Mouse (Mus musculus): ENCODE results near the gene Bcl2l15. TPM values are rescaled to one million over a fixed set of nuclear protein-coding genes. Genes with fewer than 3 reads are reported as not detected.
"Not testable (repeated sequence)": the region's sequence is repeated elsewhere in the genome, so short reads cannot be mapped to it uniquely, and the experiment has no call there.

Bcl2l15 gene
- polyA plus RNA-seq, 1 experiment from 2014 or later, result 1.7 TPM

- Histone ChIP-seq H3K4me3 (ENCODE audit: low read depth, low read length) (no peak overlapping the region), H3K9me3 (replicated peaks; ENCODE audit: control insufficient read depth, low read length) (no peaks in the 10 kb centered on the region), H3K27me3 (ENCODE audit: control insufficient read depth, insufficient read depth, low read depth, low read length) (no peaks in the 10 kb centered on the region), H3K9ac (ENCODE audit: low read depth, low read length) (no peak overlapping the region), H3K36me3 (ENCODE audit: control insufficient read depth, insufficient read depth) (no peaks in the 10 kb centered on the region), H3K4me2 (ENCODE audit: low read depth, low read length) (no peak overlapping the region), H3K4me1 (ENCODE audit: control insufficient read depth, low read depth, low read length) (no peaks in the 10 kb centered on the region), H3K27ac (ENCODE audit: low read length) (no peak overlapping the region)
- WGBS (ENCODE audit: insufficient replicate concordance), result 78% methylated on average over 6 of the region's 6 CpGs
- no peak for ATAC-seq (ENCODE audit: low read depth)
Observed at GRCm38 (mm10) chr3:103839711-103840110, 7.3 kb downstream of the Bcl2l15 start.

GRCm38 (mm10) chr3:103840195-103840594, 7.8 kb downstream of the Bcl2l15 start:
- H3K4me1 ChIP-seq (ENCODE audit: control insufficient read depth, low read depth, low read length); H3K4me2 ChIP-seq (ENCODE audit: low read depth, low read length); H3K9ac ChIP-seq (ENCODE audit: low read depth, low read length); H3K27ac ChIP-seq (ENCODE audit: low read length); H3K27me3 ChIP-seq (ENCODE audit: control insufficient read depth, insufficient read depth, low read depth, low read length); H3K9me3 ChIP-seq (replicated peaks; ENCODE audit: control insufficient read depth, low read length); H3K4me3 ChIP-seq (ENCODE audit: low read depth, low read length); ATAC-seq (ENCODE audit: low read depth); H3K36me3 ChIP-seq (ENCODE audit: control insufficient read depth, insufficient read depth): not testable (repeated sequence)
- 66% methylated on average over 3 of the region's 3 CpGs for WGBS (ENCODE audit: insufficient replicate concordance)

DNA sequence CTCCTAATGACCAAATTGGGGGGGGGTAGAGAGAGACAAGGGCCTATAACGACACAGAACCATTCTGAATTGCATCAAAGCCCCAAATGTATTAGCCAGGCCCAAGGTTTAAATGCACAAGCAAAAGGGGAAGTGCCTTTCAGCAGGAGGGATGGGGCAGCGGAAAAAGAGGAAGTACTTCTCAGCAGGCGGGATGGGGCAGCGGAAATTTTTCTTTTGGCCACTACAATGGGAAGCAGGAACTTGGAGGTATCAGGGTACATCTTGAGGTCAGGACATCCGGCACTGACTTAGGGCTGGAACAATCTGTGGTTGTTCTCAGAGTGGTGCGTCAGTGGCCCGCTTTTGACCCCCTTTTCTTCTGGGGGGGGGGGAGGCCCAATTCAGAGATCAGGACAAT, 8.5 kb downstream of the Bcl2l15 start:
- not testable (repeated sequence) for H3K36me3 ChIP-seq (ENCODE audit: control insufficient read depth, insufficient read depth); ATAC-seq (ENCODE audit: low read depth); H3K4me3 ChIP-seq (ENCODE audit: low read depth, low read length); H3K27me3 ChIP-seq (ENCODE audit: control insufficient read depth, insufficient read depth, low read depth, low read length); H3K9ac ChIP-seq (ENCODE audit: low read depth, low read length); H3K4me1 ChIP-seq (ENCODE audit: control insufficient read depth, low read depth, low read length); H3K4me2 ChIP-seq (ENCODE audit: low read depth, low read length); H3K27ac ChIP-seq (ENCODE audit: low read length); H3K9me3 ChIP-seq (replicated peaks; ENCODE audit: control insufficient read depth, low read length)
- WGBS (ENCODE audit: insufficient replicate concordance), result 56% methylated on average over 6 of the region's 7 CpGs

DNA sequence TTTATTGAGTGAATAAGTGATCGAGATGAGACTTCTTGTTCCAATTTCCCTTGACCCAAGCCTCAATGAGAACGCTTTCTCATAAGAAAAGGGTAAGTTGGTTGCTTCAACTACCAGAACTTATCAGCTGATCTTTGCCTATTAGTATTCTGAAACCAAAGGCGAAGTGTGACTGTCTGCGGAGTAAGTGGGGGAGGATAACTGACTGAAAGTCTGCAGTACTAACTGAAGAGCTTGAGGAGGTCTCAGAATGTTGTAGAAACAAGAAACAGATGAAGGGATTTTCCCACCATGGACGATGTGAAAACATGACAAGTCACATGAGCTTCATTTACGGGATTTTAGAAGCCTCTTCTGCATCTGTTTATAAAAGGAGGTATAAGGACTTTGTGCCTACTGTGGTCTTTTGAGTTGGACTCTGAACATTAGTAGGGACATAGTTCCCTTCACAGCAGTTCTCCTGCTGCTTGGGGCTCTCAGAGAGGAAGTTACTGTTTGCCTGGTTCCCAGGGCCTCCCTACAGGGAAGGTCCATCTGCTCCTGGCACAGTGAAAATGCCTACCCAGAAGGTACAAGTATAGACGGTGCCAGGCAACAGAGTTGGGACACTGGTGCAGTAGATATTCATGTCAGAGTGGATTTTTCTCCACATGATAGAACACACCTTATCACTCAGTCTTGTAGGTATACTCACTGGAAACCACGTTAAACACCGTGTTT, 18.4 kb downstream of the Bcl2l15 start:
- no peaks in the 10 kb centered on the region for H3K9me3 ChIP-seq (replicated peaks; ENCODE audit: control insufficient read depth, low read length)
- WGBS (ENCODE audit: insufficient replicate concordance), result 49% methylated on average over 9 of the region's 9 CpGs
- no peaks in the 10 kb centered on the region for H3K27me3 ChIP-seq (ENCODE audit: control insufficient read depth, insufficient read depth, low read depth, low read length)
- no peak overlapping the region for H3K4me2 ChIP-seq (ENCODE audit: low read depth, low read length)
- no peak overlapping the region for H3K27ac ChIP-seq (ENCODE audit: low read length)
- H3K4me3 ChIP-seq (ENCODE audit: low read depth, low read length), result no peak overlapping the region
- no peak for ATAC-seq (ENCODE audit: low read depth)
- H3K9ac ChIP-seq (ENCODE audit: low read depth, low read length), result no peak overlapping the region
- no peaks in the 10 kb centered on the region for H3K36me3 ChIP-seq (ENCODE audit: control insufficient read depth, insufficient read depth)
- H3K4me1 ChIP-seq (ENCODE audit: control insufficient read depth, low read depth, low read length), result no peaks in the 10 kb centered on the region; the same call in 1 of the 2 replicates

GRCm38 (mm10) chr3:103851481-103851880, 19.1 kb downstream of the Bcl2l15 start:
- ATAC-seq (ENCODE audit: low read depth), result no peak
- Histone ChIP-seq H3K4me2 (ENCODE audit: low read depth, low read length) (no peak overlapping the region), H3K4me1 (ENCODE audit: control insufficient read depth, low read depth, low read length) (no peaks in the 10 kb centered on the region; the same call in 1 of the 2 replicates), H3K27ac (ENCODE audit: low read length) (no peak overlapping the region), H3K27me3 (ENCODE audit: control insufficient read depth, insufficient read depth, low read depth, low read length) (no peaks in the 10 kb centered on the region), H3K9ac (ENCODE audit: low read depth, low read length) (no peak overlapping the region), H3K36me3 (ENCODE audit: control insufficient read depth, insufficient read depth) (no peaks in the 10 kb centered on the region), H3K4me3 (ENCODE audit: low read depth, low read length) (no peak overlapping the region), H3K9me3 (replicated peaks; ENCODE audit: control insufficient read depth, low read length) (no peaks in the 10 kb centered on the region)
- 78% methylated on average over 6 of the region's 6 CpGs for WGBS (ENCODE audit: insufficient replicate concordance)

DNA sequence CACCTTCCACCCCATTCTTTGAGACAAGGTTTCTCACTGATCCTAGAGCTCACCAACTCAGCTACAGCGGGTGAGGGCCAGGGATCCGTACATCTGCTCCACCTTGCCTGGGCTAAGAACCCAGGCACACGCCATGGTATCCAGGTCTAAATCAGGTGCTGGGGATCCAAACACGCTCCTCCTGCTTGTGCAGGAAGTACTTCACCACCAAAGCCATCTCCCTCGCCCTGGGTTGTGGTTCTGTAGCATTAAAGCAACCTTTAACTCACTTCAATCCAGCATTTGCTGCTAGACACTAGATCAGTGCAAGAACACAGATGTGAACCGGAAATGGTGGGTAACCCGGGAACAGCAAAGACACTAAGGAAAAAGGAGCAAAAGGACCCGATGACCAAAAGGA, 19.5 kb downstream of the Bcl2l15 start:
- no peaks in the 10 kb centered on the region for H3K36me3 ChIP-seq (ENCODE audit: control insufficient read depth, insufficient read depth)
- H3K4me2 ChIP-seq (ENCODE audit: low read depth, low read length), result no peak overlapping the region
- no peaks in the 10 kb centered on the region for H3K9me3 ChIP-seq (replicated peaks; ENCODE audit: control insufficient read depth, low read length)
- no peak for ATAC-seq (ENCODE audit: low read depth)
- H3K27me3 ChIP-seq (ENCODE audit: control insufficient read depth, insufficient read depth, low read depth, low read length), result no peaks in the 10 kb centered on the region
- H3K27ac ChIP-seq (ENCODE audit: low read length), result no peak overlapping the region
- H3K4me3 ChIP-seq (ENCODE audit: low read depth, low read length), result no peak overlapping the region
- no peaks in the 10 kb centered on the region; the same call in 1 of the 2 replicates for H3K4me1 ChIP-seq (ENCODE audit: control insufficient read depth, low read depth, low read length)
- WGBS (ENCODE audit: insufficient replicate concordance), result 70% methylated on average over 8 of the region's 8 CpGs
- H3K9ac ChIP-seq (ENCODE audit: low read depth, low read length), result no peak overlapping the region

DNA sequence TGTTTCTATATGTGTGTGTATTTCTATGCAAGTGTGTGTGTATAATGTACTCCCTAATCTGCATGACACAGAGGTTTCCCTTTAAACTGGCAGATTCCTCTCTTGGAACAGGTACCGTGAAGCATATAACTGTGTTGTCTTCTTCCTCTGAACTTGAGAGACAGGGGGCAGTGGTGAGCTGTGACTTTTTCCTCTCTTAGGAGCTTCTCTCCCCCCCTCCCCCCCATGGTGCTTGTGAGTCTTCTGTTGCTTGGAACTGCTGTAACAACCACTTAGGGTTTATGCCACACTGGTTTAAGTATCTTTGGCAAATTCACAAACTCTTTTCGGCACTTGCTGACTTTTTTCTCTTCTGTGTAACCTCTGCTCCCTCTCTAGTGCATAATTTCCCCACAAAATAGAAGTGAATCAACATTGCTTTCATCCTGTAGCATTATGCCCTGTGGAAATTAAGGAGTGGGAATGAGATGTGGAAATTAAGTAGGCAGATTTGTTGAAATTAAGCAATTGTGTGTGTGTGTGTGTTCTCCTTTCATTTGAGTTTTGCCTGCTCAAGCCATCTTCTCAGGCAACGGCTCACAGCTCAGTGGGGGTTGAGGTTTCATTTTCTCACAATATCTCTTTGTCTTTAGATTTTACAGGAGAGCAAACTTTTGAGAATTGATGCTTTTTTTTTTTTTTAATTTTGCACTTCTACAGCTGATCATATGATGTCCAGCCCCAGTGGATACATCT, 20.3 kb downstream of the Bcl2l15 start:
- no peaks in the 10 kb centered on the region; the same call in 1 of the 2 replicates for H3K4me1 ChIP-seq (ENCODE audit: control insufficient read depth, low read depth, low read length)
- no peaks in the 10 kb centered on the region for H3K27me3 ChIP-seq (ENCODE audit: control insufficient read depth, insufficient read depth, low read depth, low read length)
- no peak for ATAC-seq (ENCODE audit: low read depth)
- no peak overlapping the region for H3K4me3 ChIP-seq (ENCODE audit: low read depth, low read length)
- WGBS (ENCODE audit: insufficient replicate concordance), result 66% methylated on average over 3 of the region's 3 CpGs
- no peak overlapping the region for H3K4me2 ChIP-seq (ENCODE audit: low read depth, low read length)
- H3K36me3 ChIP-seq (ENCODE audit: control insufficient read depth, insufficient read depth), result no peaks in the 10 kb centered on the region
- no peak overlapping the region for H3K27ac ChIP-seq (ENCODE audit: low read length)
- H3K9me3 ChIP-seq (replicated peaks; ENCODE audit: control insufficient read depth, low read length), result no peaks in the 10 kb centered on the region
- H3K9ac ChIP-seq (ENCODE audit: low read depth, low read length), result no peak overlapping the region

- Histone ChIP-seq H3K9me3 (replicated peaks; ENCODE audit: control insufficient read depth, low read length) (no peaks in the 10 kb centered on the region), H3K4me1 (ENCODE audit: control insufficient read depth, low read depth, low read length) (no peaks in the 10 kb centered on the region; the same call in 1 of the 2 replicates), H3K4me2 (ENCODE audit: low read depth, low read length) (no peak overlapping the region), H3K27me3 (ENCODE audit: control insufficient read depth, insufficient read depth, low read depth, low read length) (no peaks in the 10 kb centered on the region), H3K4me3 (ENCODE audit: low read depth, low read length) (no peak overlapping the region), H3K27ac (ENCODE audit: low read length) (no peak overlapping the region), H3K36me3 (ENCODE audit: control insufficient read depth, insufficient read depth) (no peaks in the 10 kb centered on the region), H3K9ac (ENCODE audit: low read depth, low read length) (no peak overlapping the region)
- WGBS (ENCODE audit: insufficient replicate concordance), result 74% methylated on average over 8 of the region's 8 CpGs
- no peak for ATAC-seq (ENCODE audit: low read depth)
Observed at GRCm38 (mm10) chr3:103853804-103854203, 21.4 kb downstream of the Bcl2l15 start.

All from liver, embryonic 16.5 days (tissue).